Mouse (Mus musculus): ENCODE measurements around the gene Hoxb6.

DNA sequence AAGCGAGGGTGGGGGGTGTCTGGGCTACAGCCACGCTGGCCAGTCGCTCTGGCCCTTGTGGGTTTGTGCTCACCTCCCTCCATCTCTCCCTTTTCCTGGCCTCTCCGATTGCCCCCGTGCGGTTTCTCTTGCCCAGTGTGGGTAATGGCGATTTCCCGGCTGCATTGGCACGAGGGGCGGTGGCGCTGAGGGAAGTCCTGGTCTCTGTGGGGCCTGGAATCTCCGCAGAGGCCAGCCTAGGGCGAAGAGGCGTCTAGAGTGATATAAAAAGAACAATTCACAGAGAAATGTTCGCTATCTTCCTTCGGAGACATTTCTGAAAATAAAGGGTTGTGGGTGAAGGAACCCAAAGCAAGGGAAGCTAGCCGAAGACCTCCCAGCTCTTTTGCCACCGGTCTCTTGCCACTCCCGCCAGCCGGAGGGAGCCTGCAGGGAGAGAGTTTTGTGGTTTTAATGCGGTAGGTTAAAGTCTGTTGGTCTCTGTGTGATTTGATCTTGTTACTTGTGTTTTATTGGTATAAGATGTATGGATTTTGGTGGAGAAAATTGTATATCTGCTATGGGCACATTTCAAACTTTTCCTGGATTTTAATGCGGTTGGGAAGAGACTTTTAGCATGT, 1.1 kb downstream of the Hoxb6 start:
- no peak for TF ChIP-seq CTCF (conservative IDR thresholded peaks at IDR 0.05; ENCODE audit: insufficient read depth, insufficient read length, low read depth, low read length)
- TF ChIP-seq POLR2A (IDR thresholded peaks at IDR 0.05; ENCODE audit: low read depth, low read length): no peak

All from kidney, adult 2 months (tissue).